Mouse (Mus musculus): ENCODE results near the gene Cnih3.
A peak's percentile ranks its signal among the peaks of the same experiment; 100 is the strongest.

Gene Cnih3

GRCm38 (mm10) chr1:181353200-181354097, 1.0 kb downstream of the Cnih3 start:
- no peak for DNase-seq

- DNase-seq = no peak
Measured at GRCm38 (mm10) chr1:181355683-181356082, 3.3 kb downstream of the Cnih3 start.

- DNase-seq = no peak
Measured at GRCm38 (mm10) chr1:181357870-181358269, 5.4 kb downstream of the Cnih3 start.

- DNase-seq = no peak
Measured at GRCm38 (mm10) chr1:181358526-181358925, 6.1 kb downstream of the Cnih3 start.

- no peak for DNase-seq
Measured at GRCm38 (mm10) chr1:181360732-181361131, 8.3 kb downstream of the Cnih3 start.

- DNase-seq = no peak
Measured at GRCm38 (mm10) chr1:181364025-181364424, 11.6 kb downstream of the Cnih3 start.

- DNase-seq = no peak
Measured at GRCm38 (mm10) chr1:181365376-181365775, 12.9 kb downstream of the Cnih3 start.

GRCm38 (mm10) chr1:181368789-181369570, 16.6 kb downstream of the Cnih3 start:
- DNase-seq = no peak

- no peak for DNase-seq
Measured at GRCm38 (mm10) chr1:181370370-181370769, 17.9 kb downstream of the Cnih3 start.

- no peak for DNase-seq
Measured at GRCm38 (mm10) chr1:181371226-181371625, 18.8 kb downstream of the Cnih3 start.

GRCm38 (mm10) chr1:181372306-181372705, 19.9 kb downstream of the Cnih3 start:
- DNase-seq = no peak

- DNase-seq = no peak
Measured at GRCm38 (mm10) chr1:181374627-181375374, 22.4 kb downstream of the Cnih3 start.

- DNase-seq = no peak
Measured at GRCm38 (mm10) chr1:181376431-181376830, 24.0 kb downstream of the Cnih3 start.

GRCm38 (mm10) chr1:181379664-181380063, 27.2 kb downstream of the Cnih3 start:
- DNase-seq = peak; percentile 68

- no peak for DNase-seq
Measured at GRCm38 (mm10) chr1:181381410-181382010, 29.1 kb downstream of the Cnih3 start.

- no peak for DNase-seq
Measured at GRCm38 (mm10) chr1:181389264-181389663, 36.8 kb downstream of the Cnih3 start.

GRCm38 (mm10) chr1:181392489-181392888, 40.1 kb downstream of the Cnih3 start:
- DNase-seq = no peak

GRCm38 (mm10) chr1:181393250-181394149, 41.1 kb downstream of the Cnih3 start:
- peak; percentile 58 for DNase-seq

- DNase-seq = no peak
Measured at GRCm38 (mm10) chr1:181395234-181395828, 42.9 kb downstream of the Cnih3 start.

GRCm38 (mm10) chr1:181399179-181399578, 46.8 kb downstream of the Cnih3 start:
- no peak for DNase-seq

- no peak for DNase-seq
Measured at GRCm38 (mm10) chr1:181403056-181403455, 50.6 kb downstream of the Cnih3 start.

All from kidney, adult 18-20 months (tissue).